Mouse (Mus musculus) granulocyte monocyte progenitor cell, adult 5-6 weeks (primary cell): ENCODE measurements around the gene Hapln2. TPM values are rescaled to one million over a fixed set of nuclear protein-coding genes. Genes with fewer than 3 reads are reported as not detected.

ENCODE experiments used
- ATAC-seq: replicated peaks from 2 replicates; pipeline ENCODE4 v1.8.0; 2016; ENCODE audit warnings: mild to moderate bottlenecking, moderate TSS enrichment, inconsistent platforms; ENCODE audit not compliant: poor library complexity, severe bottlenecking
- total RNA-seq, 2 experiments: library from RNA; stranded (forward) in 1 of 2; stranded (reverse) in 1 of 2; fragments of 200-712, 200-1000 nt in 1 of 2; fragments of >200 nt in 1 of 2; fragmentation: Nextera tagmentation in 1 of 2; gene quantifications; 2 replicates each; pipeline ENCODE4 v1.2.3; 2014 to 2017

The Hapln2 gene
- total RNA-seq, 2 experiments from 2014 or later, result not detected

- no peak for ATAC-seq
These were observed 21.3 kb downstream of the Hapln2 start for GRCm38 (mm10) chr3:88005822-88006786.

GRCm38 (mm10) chr3:88002291-88002976 is 24.9 kb downstream of the Hapln2 start:
- no peak for ATAC-seq

GRCm38 (mm10) chr3:88000816-88001595 is 26.4 kb downstream of the Hapln2 start:
- ATAC-seq, result no peak

GRCm38 (mm10) chr3:88000181-88000580 is 27.2 kb downstream of the Hapln2 start, which contains the start of gene Bcan:
Gene Bcan, minus strand, starts transcription at chr3:88000230.
- ATAC-seq, result no peak

GRCm38 (mm10) chr3:87999243-87999895 is 28.0 kb downstream of the Hapln2 start:
- no peak for ATAC-seq

GRCm38 (mm10) chr3:87998747-87999146 is 28.6 kb downstream of the Hapln2 start:
- ATAC-seq, result no peak

- ATAC-seq, result peak; percentile 44
These were observed 30.3 kb downstream of the Hapln2 start for GRCm38 (mm10) chr3:87996971-87997614.

GRCm38 (mm10) chr3:87996401-87996800 is 31.0 kb downstream of the Hapln2 start:
- no peak for ATAC-seq

GRCm38 (mm10) chr3:87995331-87995730 is 32.1 kb downstream of the Hapln2 start:
- no peak for ATAC-seq

- ATAC-seq, result peak; percentile 84
These were observed 33.9 kb downstream of the Hapln2 start for GRCm38 (mm10) chr3:87993436-87993835.

- no peak for ATAC-seq
These were observed 37.4 kb downstream of the Hapln2 start for GRCm38 (mm10) chr3:87989935-87990334.

- ATAC-seq, result no peak
These were observed 39.3 kb downstream of the Hapln2 start for GRCm38 (mm10) chr3:87988068-87988467.

GRCm38 (mm10) chr3:87987633-87988032 is 39.8 kb downstream of the Hapln2 start:
- ATAC-seq, result peak; percentile 60

- peak; percentile 79 for ATAC-seq
These were observed 40.5 kb downstream of the Hapln2 start for GRCm38 (mm10) chr3:87986868-87987267.

GRCm38 (mm10) chr3:87985505-87986320 is 41.7 kb downstream of the Hapln2 start:
- ATAC-seq, result no peak

- no peak for ATAC-seq
These were observed 43.3 kb downstream of the Hapln2 start for GRCm38 (mm10) chr3:87984094-87984493.

GRCm38 (mm10) chr3:87983627-87984026 is 43.8 kb downstream of the Hapln2 start:
- no peak for ATAC-seq

GRCm38 (mm10) chr3:87982836-87983601 is 44.4 kb downstream of the Hapln2 start:
- peak; percentile 44 for ATAC-seq
